Mouse (Mus musculus) midbrain, embryonic 13.5 days (tissue): ENCODE measurements around the gene H2afb1. TPM values are rescaled to one million over a fixed set of nuclear protein-coding genes. Genes with fewer than 3 reads are reported as not detected.
"Not testable (repeated sequence)": the region's sequence is repeated elsewhere in the genome, so short reads cannot be mapped to it uniquely, and the experiment has no call there.

Experiments used
- ATAC-seq: fragments of 200-750 bp; cut with Nextera tagmentation; 2 replicates; pipeline ENCODE4 v1.8.0; 2017; ENCODE audit warnings: mild to moderate bottlenecking, moderate TSS enrichment, moderate library complexity
- H3K27ac ChIP-seq: fragments of 300-500 bp; sonication (generic); 2 replicates; pipeline ENCODE4 v1.5.1; 2015; ENCODE audit warnings: inconsistent platforms, mild to moderate bottlenecking, moderate library complexity
- H3K27me3 ChIP-seq: fragments of 300-500 bp; sonication (generic); 2 replicates; pipeline ENCODE4 v1.6.1; 2015; ENCODE audit warnings: mild to moderate bottlenecking, inconsistent platforms
- H3K36me3 ChIP-seq: fragments of 300-500 bp; sonication (generic); 2 replicates; pipeline ENCODE4 v1.6.1; 2015; ENCODE audit warnings: mild to moderate bottlenecking, inconsistent platforms
- H3K4me1 ChIP-seq: fragments of 300-500 bp; sonication (generic); replicated peaks from 2 replicates; pipeline ENCODE4 v1.6.1; 2015; ENCODE audit warnings: inconsistent platforms
- H3K4me2 ChIP-seq: fragments of 300-500 bp; sonication (generic); replicated peaks from 2 replicates; pipeline ENCODE4 v1.6.1; 2015; ENCODE audit warnings: moderate library complexity, mild to moderate bottlenecking, inconsistent platforms
- H3K4me3 ChIP-seq: fragments of 300-500 bp; sonication (generic); replicated peaks from 2 replicates; pipeline ENCODE4 v1.5.1; 2015; ENCODE audit warnings: mild to moderate bottlenecking, inconsistent platforms
- H3K9ac ChIP-seq: fragments of 300-500 bp; sonication (generic); replicated peaks from 2 replicates; pipeline ENCODE4 v1.6.1; 2015; ENCODE audit warnings: mild to moderate bottlenecking, inconsistent platforms
- H3K9me3 ChIP-seq: fragments of 300-500 bp; sonication (generic); 2 replicates; pipeline ENCODE4 v1.6.1; 2016; ENCODE audit warnings: mild to moderate bottlenecking, inconsistent platforms
- WGBS: fragments of 180-500 bp; shearing (Covaris S2); methylation state at CpG from one replicate; pipeline ENCODE4 v1.1.7; 2015; 5-methylcytosine and 5-hydroxymethylcytosine counted together
- polyA plus RNA-seq: library from polyadenylated mRNA; unstranded; fragments of >200 nt; fragmentation: Nextera tagmentation; extraction: Ambion mirVana; gene quantifications from 2 replicates; pipeline ENCODE4 v1.2.1, GENCODE M21; 2015

H2afb1 gene
- not detected in 2 replicates for polyA plus RNA-seq

DNA sequence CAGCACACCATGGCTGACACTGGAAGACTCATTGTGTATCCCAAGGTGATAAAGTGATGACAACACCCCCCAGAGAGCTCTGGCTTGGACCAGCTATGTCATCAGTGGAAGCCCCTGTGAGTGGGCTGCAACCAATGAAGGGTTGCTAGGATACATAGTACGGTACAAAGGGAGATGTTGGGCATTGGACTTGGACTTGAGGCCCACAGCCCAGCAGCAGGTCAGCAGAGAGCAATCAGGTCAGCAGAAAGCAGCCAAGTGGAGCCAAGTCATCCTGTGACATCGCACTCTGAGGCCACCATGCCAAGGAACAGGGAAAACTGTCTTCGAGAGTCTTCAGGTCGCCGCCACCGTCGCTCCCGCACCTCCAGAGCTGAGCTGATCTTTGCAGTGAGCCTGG, at the start of gene H2afb1:
Gene H2afb1 (plus strand): TSS at position 301 of the 400 bp plus-strand sequence.
- ATAC-seq, H3K9ac ChIP-seq, H3K9me3 ChIP-seq, H3K4me1 ChIP-seq, H3K27me3 ChIP-seq, H3K36me3 ChIP-seq, H3K4me2 ChIP-seq, H3K27ac ChIP-seq, H3K4me3 ChIP-seq: not testable (repeated sequence)
- 93% methylated on average over 8 of the region's 8 CpGs for WGBS

GRCm38 (mm10) chrX:117036085-117036484, 21.5 kb downstream of the H2afb1 start:
- H3K36me3 ChIP-seq: no peaks in the 10 kb centered on the region
- no peak for ATAC-seq

More at GRCm38 (mm10) chrX:117036085-117036484, 21.5 kb downstream of the H2afb1 start:
- no peak overlapping the region for H3K4me2 ChIP-seq
- WGBS: 87% methylated on average over 2 of the region's 2 CpGs
- H3K9ac ChIP-seq: no peak overlapping the region
- H3K4me1 ChIP-seq: no peaks in the 10 kb centered on the region
- no peaks in the 10 kb centered on the region for H3K27me3 ChIP-seq
- H3K27ac ChIP-seq: no peak overlapping the region
- H3K9me3 ChIP-seq: no peaks in the 10 kb centered on the region
- no peak overlapping the region for H3K4me3 ChIP-seq
